Mouse (Mus musculus) gastrocnemius, postnatal 4 days (tissue): ENCODE measurements around the gene Gm28363. TPM values are rescaled to one million over a fixed set of nuclear protein-coding genes. Genes with fewer than 3 reads are reported as not detected.
"Not testable (repeated sequence)": the region's sequence is repeated elsewhere in the genome, so short reads cannot be mapped to it uniquely, and the experiment has no call there.

ENCODE experiments used
- DNase-seq, 2 experiments: peaks; one replicate each; pipeline ENCODE4 v3.0.0; 2021 to 2022; ENCODE audit warnings: low spot score in 2 of 2, mixed read lengths in 2 of 2
- long read RNA-seq, 2 experiments: library from polyadenylated mRNA; stranded (forward); transcript quantifications; one replicate each; pipeline ENCODE4 v2.0.0; 2021
- total RNA-seq, 2 experiments: library from RNA; stranded (reverse); gene quantifications; 2 replicates each; pipeline ENCODE4 v1.2.3; 2021

The Gm28363 gene
- total RNA-seq: not detected
- long read RNA-seq, experiment 1: 0 reads
- long read RNA-seq, experiment 2: 0 reads

DNA sequence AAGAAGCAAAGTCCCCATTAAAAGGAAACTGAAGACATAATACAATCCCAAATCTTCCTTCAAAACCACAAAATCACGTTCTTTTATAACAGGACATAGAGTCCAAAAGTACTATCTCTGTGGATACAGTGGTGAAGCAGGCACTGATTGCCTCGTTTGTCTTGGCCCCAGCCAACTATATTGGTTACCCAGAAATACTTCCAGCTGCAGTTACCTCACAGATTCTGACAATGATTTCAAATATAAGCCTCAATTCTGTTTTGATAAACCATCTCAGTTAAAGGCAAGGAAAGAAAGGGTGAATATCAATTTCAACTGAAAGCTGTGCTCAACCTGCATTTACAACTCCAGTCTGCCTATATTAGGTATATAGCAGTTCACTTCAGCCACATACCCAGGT, at the start of gene Gm28363:
Gm28363 (plus strand) TSS at position 301 of the 400 bp plus-strand sequence.
- DNase-seq: not testable (repeated sequence)

DNA sequence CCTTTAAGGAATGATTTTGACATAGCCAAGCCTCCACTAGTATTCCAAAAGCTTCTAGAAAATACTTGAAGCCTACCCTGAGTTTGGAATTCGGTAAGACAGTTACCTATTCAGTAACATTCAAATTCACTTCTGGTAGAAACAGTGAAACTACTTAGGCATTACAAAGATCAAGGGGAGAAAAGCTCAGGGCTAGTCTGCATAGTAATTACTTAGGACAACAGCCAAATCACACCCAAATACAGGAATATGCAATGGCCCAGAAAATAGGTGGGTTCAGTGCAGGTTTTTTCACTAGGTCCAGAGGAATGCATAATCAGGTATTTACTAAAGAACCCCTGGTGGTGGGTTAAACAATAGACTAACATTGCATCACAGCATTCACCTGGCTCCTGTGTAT, 46.7 kb upstream of the Gm28363 start:
- DNase-seq: not testable (repeated sequence)

Other genes starting within 250 kb of the Gm28363 start
- not detected for gene B020011L13Rik, start 84.0 kb downstream of the Gm28363 start, total RNA-seq
- gene Gm28360, start 132.9 kb downstream of the Gm28363 start, total RNA-seq: not detected
- not detected for gene Gm28168, start 230.9 kb downstream of the Gm28363 start, total RNA-seq